Mouse (Mus musculus): ENCODE data around the gene Taldo1.

Taldo1 gene

DNA sequence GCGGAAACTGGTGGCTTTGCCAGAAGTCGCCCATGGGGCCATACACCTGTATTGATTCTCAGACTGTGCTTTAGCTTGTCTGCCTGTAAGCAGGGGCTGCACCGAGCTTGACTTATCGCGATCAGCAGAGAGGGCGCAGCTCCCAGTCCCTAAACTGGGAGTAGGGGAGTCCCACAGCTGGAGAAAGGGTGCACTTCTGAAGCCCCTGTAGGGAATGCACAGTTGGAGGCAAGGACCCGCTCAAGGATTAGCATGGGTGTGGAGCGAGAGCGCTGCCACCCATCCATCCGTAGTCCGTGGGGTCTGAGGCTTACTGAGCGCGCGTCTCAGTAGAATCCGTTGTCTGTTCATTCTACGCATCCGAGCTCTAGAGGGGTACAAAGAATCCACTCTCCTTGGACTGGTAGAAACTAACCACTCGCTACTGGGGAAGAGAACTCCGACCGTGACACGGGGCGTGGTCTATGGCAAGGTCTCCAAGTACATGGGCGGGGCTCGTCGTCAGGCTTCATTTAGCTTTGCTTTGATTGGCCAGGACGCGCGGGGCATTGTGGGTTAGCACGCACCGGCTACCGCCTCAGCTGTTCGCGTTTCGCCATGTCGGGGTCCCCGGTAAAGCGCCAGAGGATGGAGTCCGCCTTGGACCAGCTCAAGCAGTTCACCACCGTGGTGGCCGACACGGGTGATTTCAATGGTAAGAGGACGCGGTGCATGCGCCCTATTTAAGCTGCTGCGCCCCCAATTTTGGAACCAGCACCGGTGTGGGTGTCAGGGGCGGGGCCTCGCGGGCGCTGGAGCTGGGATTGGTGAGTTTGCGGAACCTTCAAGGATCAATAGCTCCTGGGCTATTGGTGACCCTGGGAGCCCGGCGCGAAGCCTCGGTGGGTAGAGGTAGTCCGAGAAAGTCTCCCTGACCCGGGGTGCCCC lies at the start of gene Taldo1:
TSS of gene Taldo1 (plus strand) at position 575 of the 927 bp plus-strand sequence.
- DNase-seq (ENCODE audit: low spot score in 2 of 2) = peak; percentile 99 to 100

DNA sequence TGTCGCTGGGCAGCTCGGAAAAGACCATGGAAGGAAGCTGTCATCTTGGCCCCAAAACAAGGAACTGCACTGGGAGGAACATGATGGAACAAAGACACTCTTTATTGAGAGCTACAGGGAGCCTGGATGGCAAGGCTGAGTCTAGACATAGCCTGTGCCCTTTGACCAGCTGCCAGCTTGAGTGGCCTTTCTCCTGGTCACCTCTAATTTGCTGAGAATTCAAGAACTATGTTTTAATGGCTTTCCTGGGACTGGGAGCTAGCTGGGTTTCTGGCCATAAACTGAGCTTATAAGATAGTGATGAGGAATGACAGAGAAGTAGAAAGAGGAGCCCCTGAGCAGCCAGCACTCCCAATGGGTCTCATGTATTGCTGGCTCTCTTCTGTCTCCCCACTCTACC lies 48.8 kb upstream of the Taldo1 start:
- no peak for DNase-seq (ENCODE audit: low spot score in 2 of 2)

DNA sequence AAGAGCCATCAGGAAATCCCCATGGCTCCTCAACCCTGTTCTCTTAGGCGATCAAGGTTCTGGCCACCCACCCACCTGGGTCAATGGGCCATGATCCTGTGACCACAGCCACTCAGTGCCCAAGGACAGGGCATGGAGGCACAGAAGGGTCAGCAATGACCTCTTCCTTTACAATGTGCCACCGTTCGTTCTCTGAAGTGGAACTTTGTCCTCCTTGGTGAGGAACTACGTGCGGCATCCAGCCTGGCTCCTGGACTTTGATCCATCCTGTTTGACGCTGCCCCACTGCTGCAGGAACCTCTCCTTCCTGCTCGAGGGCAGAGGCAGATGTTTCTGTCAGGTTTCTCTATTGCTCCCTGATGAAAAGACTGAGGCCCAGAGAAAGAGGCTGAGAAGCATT lies 48.3 kb upstream of the Taldo1 start:
- no peak for DNase-seq (ENCODE audit: low spot score in 2 of 2)

DNA sequence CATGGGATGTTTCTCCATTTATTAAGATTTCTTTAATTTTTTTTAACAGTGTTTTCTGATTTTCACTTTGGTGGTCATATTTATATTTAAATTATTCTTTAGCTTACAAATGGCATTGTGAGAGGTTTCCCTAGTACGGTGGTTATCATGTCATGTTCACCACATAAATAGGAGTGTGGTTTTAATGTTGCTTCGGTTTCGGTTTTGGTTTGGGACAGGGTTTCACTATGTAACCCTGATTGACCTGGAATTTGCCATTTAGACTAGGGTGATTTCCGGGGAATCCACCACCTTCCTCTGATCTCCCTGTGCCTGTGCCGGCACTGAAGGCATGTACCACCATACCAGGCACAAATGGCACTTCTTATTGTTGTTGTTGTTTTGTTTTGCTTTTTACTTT lies 47.2 kb upstream of the Taldo1 start:
- DNase-seq (ENCODE audit: low spot score in 2 of 2) = no peak

DNA sequence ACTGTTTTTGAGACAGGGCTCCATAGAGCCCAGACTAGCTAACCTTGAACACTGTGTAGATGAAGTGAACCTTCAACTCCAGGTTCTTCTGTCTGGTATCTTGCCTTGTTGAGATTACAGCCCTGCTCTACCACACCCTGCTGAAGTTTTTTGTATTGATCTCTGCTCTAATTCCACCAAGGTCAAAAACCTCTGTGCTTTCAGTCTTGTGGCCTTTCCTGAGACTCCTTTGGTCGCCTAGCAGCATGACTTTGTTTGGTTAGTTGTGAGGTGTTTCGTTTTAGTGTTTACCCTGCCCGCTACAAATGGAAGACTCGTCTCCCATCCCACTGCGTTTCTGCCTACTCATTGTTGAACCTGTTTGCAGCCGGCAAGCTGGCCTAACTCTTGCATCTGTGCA lies 40.9 kb upstream of the Taldo1 start:
- no peak for DNase-seq (ENCODE audit: low spot score in 2 of 2)

DNA sequence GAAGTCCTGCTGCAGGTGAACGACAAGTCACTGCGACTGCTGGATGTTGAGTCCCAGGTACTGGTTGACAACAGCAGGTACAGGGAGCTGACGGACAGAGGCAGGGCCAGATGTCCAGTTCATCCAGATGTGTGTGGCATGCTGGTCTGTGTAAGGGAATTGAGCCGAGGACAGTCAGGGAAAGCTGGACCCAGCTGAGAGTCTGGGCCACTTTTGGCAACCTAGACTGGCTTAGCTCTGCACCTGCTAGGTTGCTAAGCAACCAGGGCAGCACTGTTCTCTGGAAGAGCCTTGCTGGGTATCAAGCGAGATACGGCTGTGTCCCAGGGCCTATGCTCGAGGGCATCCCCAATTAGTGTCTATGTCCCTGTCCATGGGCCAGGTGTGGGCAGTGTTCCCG lies 36.9 kb upstream of the Taldo1 start:
- DNase-seq (ENCODE audit: low spot score in 2 of 2) = no peak

DNA sequence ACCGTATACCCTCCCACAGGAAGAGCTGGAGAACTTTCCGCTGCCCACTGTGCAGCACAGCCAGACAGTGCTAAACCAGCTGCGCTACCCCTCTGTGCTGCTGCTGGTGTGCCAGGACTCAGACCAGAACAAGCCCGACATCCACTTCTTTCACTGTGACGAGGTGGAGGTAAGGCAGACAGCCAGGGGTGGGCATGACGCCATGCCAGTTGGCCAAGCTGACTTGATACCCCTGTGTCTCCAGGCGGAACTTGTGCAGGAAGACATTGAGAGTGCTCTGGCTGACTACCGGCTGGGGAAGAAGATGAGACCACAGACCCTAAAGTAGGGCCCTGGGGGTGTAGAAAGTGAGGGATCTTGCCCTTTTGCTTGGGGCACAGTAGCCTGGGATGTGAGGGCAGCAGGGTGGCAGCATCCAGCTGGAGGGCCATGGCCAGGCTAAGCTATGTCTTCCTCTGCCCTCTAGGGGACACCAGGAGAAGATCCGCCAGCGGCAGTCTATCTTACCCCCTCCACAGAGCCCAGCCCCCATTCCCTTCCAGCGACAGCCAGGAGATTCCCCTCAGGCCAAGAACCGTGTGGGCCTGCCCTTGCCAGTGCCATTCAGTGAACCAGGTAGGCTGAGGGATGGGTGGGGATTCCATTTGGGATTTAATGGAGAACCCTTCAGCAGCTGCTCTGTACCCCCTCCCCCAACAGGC lies 36.2 kb upstream of the Taldo1 start:
- DNase-seq (ENCODE audit: low spot score in 2 of 2) = no peak

DNA sequence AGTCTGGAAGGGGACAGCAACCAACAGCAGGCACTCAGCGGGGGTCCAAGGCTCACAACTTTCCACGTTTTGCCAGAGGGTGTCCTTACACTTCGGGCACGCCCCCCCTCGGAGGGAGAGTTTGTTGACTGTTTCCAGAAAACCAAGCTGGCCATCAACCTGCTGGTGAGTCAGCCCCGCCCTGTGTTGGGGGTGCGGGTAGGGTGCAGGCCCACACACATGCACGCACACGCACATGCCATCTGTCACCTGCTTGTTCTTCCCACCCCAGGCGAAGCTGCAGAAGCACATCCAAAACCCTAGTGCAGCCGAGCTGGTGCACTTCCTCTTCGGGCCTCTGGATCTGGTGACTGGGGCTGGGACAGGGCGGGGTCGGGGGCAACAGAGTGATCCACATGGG lies 35.0 kb upstream of the Taldo1 start:
- DNase-seq (ENCODE audit: low spot score in 2 of 2) = no peak

DNA sequence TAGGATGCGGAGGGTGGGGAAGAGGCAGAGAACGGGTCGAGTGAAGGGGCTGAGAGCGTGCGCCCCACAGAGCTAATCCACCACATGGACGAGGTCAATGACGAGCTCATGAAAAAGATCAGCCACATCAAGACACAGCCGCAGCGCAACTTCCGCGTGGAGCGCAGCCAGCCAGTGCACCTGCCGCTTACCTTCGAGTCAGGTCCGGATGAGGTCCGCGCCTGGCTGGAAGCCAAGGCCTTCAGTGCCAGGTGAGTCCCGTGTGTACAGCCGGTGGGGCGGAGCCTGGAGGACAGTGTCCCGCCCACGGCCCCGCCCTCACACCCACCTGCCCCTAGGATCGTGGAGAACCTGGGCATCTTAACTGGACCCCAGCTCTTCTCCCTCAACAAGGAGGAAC lies 30.5 kb upstream of the Taldo1 start:
- peak in 1 of 2 experiments; percentile 48 for DNase-seq (ENCODE audit: low spot score in 2 of 2)

DNA sequence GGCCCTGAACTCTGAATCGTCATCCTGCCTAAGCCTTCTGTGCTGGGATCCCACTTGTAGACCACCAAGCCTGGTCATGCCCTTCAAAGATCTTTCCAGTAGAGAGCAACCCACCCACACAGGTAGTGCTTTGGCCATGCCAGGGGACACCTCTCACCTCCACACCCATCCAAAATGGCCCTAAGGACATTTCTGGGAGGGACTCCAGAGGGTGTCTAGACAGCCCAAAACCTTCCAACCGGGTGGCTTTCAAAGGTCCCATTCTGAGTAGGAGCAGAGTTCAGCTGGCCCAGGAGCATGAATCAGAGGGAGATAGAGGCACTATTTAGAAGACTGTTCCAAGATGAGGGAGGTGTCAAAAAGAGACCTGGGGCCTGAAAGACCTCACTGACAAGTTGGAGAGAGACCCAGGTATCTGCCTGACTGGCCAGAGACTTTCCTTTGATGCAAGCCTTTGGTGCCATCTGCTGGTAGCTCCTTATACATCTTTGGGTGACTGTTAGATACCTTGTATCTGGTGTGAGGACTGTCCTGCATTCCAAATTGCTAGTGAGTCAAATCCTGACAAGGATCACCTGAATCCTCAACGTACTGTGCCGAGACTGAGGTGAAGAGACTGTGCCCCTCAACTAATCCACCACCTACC lies 28.8 kb upstream of the Taldo1 start:
- DNase-seq (ENCODE audit: low spot score in 2 of 2) = peak; percentile 74 to 87

DNA sequence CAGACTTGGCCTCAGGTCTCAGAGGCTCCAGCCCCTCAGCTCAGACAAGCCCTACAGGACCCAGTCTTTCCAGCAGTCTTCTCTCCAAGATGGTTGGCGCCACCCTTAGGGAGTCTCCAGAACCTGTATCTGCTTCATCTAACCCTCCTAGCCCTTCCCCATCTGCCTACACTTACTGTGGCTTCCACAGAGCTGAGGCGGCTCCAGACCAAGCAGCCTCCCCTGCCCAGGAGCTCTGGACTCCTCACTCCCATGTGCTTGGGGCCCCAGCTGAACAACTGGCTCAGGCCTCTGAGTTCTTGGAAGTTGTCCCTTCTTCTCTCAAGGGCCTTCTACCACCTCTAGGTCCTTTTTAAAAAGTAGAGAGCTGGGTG lies 28.3 kb upstream of the Taldo1 start:
- peak in 1 of 2 experiments; percentile 36 for DNase-seq (ENCODE audit: low spot score in 2 of 2)

DNA sequence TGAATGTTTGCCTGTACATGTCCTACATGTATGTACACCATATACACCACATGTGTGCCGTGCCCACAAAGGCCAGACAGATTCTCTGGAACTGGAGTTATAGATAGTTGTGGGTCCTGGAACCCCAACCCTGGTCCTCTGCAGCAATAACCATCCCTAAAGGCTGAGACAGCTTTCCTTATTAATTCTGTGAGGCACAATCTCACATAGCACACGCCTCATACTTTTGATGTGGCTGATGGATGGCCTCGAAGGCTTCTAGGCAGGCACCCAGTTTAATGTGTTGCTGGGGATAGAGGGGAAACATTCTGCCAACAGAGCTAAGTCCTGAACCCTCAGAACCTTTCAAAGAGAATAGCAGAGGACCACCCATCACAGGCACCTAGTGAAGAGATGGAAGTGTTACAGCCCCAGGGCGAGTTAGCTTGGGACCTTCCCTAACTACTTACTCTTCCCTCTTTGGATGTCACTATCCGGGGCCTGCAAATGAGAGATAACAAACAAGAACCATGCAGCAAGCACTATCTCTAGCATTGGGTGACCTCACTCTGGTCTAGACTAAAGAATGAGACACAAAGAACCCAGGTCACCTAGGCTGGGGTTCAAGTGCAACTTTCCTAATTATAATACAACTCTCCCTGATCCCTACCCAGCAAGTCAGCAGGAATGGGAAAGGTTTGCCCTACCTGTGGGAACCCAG lies 27.5 kb upstream of the Taldo1 start:
- DNase-seq (ENCODE audit: low spot score in 2 of 2) = peak; percentile 30 to 42

DNA sequence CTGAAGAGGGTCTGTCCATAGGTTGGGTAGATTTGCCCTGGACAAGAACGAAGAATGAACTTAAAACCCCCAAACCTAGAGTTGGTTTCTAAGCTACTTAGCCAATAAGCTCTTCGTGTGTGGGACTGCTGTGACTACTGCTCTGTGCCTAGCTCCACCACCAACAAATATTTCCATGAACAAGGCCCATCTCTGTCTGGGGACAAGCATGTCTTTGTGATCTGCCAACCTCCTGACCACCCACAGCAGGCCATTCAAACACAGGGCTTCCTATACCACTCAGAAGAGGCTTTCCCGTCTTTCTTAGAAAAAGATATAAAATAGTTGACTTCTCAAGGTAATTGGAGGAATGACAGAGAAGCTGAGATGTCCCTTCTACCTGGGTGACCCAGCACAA lies 27.0 kb upstream of the Taldo1 start:
- no peak for DNase-seq (ENCODE audit: low spot score in 2 of 2)

DNA sequence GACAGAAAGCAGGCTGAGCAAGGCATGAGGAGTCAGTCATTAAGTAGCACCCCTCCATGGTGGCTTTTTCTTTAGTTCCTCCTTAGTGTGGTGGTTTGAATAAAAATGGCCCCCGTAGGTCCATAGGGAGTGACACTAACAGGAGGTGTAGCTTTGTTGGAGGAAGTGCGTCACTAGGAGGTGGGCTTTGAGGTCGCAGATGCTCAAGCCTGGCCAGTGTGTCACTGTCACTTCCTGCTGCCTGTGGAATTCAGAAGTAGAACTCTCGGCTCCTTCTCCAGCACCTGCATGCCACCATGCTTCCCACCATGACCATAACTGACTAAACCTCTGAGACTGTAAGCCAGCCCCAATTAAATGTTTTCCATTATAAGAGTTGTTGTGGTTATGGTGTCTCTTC lies 24.6 kb upstream of the Taldo1 start:
- no peak for DNase-seq (ENCODE audit: low spot score in 2 of 2)

DNA sequence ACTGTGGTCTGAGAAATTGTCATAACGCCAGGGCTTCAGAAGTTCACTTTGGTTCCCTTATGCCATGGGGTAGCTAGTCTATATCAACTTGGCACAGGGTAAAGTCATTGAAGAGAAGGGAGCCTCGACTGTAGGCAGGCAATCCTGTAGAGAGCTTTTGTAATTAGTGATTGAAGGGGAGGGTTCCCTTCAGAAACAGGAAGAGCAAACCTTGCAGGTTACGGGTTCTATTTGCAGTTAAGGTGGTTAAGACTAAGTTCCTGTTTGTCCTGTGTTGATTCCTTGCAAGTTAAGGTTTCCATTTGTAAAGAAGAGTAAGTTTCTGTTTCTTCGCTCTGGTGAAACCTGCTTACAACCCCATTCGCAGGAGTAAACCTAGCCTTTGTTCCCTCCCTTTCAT lies 22.1 kb upstream of the Taldo1 start:
- no peak for DNase-seq (ENCODE audit: low spot score in 2 of 2)

DNA sequence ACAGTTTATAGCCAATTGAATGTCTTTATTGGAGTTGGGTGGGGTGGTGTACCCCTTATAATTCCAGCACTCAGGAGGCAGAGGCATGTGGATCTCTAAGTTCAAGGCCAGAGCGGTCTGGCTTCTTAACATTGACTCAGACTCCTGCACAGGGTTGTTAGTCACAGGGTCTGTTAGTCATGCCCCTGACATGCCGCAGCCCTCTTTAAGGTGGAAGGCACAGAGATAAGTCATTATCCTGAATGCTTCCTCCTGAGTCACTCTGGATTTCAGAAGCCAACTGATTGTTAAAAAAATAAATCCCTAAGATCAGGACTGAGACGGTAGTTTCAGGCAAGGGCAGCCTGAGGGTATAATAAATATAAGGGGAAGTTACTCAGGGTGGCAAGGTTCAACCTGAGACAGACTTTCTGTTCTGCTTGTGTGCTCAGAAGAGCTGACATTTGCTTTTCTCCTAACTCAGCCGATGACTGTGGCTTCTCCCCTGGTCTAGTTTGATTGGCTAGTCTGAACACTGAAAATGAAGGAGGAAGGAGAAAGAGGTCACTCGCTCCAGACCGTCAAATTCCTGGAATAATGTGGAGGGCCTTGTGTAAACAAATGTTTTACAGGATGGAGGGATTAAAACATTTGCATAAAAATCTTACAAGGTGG lies 19.9 kb upstream of the Taldo1 start:
- no peak for DNase-seq (ENCODE audit: low spot score in 2 of 2)

DNA sequence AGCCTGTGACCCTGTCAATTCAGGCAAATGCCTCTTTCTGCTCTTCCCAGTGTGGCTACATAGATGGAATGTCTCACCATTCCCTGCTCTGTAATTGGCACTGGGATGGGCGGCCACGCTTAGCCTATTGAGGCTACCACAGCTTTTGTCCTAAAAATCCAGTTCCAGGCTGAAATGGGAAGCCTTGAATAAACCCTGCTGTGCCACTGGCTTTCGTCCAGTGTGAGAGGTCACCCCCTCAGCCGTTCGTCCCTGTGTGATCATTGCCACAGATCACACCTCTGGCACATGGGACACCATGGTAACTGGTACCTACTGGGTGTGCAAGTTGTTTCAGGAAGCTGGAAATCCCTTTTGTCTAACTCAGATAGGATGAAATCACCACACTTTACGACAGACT lies 18.4 kb upstream of the Taldo1 start:
- DNase-seq (ENCODE audit: low spot score in 2 of 2) = no peak

DNA sequence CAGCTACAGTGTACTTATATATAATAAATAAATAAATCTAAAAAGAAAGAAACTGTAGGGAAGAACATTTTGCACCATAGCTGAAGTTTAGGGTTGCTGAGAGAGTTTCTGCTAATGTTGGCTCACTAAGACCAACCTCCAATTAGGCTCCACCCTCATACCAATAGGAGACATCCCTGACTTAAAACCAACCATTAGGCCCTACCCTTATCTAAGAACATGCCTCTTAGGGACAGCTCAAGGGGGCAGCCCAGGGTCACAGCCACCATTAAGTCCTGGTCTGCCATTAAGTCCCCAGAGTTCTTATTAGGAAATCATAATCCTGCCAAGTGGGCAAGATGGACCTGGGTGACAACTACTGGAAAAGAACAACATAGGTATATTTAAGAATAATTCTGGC lies 17.6 kb upstream of the Taldo1 start:
- no peak for DNase-seq (ENCODE audit: low spot score in 2 of 2)

DNA sequence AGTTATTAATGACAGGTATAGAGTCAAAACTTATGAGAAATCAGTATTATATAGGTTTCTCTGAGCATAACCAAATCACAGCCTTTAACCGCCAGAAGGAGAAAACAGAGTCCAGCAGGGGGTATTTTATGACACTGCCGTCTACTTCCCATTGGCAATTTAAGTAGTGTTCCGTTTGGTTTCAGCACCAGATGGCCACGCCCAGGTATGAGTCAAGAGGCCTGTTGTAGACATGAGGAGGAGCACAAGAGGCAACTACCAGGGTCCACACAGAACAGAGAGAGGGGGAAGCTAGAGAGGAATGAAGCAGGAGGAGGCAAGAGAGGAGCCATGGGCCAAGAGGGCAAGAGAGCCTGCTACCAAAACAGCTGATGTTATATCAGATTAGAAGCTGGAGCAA lies 12.4 kb upstream of the Taldo1 start:
- DNase-seq (ENCODE audit: low spot score in 2 of 2) = no peak

DNA sequence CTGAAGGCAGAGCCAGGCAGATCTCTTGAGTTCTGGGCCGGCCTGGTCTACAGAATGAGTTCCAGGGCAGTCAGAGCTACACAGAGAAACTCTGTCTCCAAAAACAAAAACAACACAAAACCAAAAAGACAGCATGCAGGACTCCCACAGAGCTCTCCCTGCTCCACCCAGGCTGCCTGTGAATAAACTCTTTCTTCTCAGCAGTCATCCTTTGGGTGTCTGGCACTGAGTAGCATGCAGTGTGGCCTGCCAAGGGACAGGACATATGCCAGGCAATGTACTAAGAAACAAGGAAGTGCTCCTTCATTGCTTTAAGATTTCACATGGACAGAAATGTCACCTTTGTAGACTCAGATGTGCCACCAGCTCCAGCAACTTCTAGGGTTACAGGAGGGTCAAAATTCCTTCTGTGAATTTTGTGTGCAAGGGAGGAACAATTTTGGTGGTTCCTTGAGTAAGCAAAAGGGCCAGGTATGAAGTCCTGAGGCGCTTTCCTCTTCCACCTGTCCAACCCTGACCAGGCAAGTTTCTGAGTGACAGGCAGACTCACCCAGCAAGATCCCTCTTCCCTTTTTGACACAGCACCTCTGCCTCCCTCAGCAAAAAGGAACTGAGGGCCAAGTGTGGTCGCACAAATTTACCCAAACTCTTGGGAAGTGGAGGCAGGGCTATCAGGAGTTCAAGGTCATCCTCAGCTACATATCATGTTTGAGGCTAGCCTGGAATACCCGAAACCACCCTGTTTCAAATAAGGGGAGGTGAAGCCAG lies 10.7 kb upstream of the Taldo1 start:
- no peak for DNase-seq (ENCODE audit: low spot score in 2 of 2)

Measured in spleen, postnatal 10 days (tissue).